Mouse (Mus musculus) megakaryocyte, embryonic 14.5 days (primary cell): Measurements from ENCODE around the gene Shld2.

Experiments
- FLI1 ChIP-seq: IDR thresholded peaks from 2 replicates; pipeline ENCODE4 v1.6.1; 2012; ENCODE audit warnings: low read length, inconsistent platforms, mixed read lengths
- GATA1 ChIP-seq: IDR thresholded peaks from 3 replicates; pipeline ENCODE4 v1.6.1; 2012; ENCODE audit warnings: mixed read lengths, low read length, inconsistent platforms, borderline replicate concordance

- no peak for TF ChIP-seq GATA1
- no peak for TF ChIP-seq FLI1
Observed at GRCm38 (mm10) chr14:34193879-34194278, 116.4 kb downstream of the Shld2 start.
